Mouse (Mus musculus) testis, postnatal 14 days (tissue): ENCODE results near the gene Adgrv1.
A peak's percentile ranks its signal among the peaks of the same experiment; 100 is the strongest.

ENCODE experiments used
- DNase-seq: peaks from one replicate; pipeline ENCODE4 v3.0.0; 2021; ENCODE audit warnings: low spot score

Adgrv1 gene

GRCm38 (mm10) chr13:81136652-81137422 is 496.1 kb downstream of the Adgrv1 start:
- DNase-seq: peak; percentile 14

- no peak for DNase-seq
Measured at GRCm38 (mm10) chr13:81135953-81136352, 497.0 kb downstream of the Adgrv1 start.

- no peak for DNase-seq
Measured at GRCm38 (mm10) chr13:81134412-81134811, 498.5 kb downstream of the Adgrv1 start.

- no peak for DNase-seq
Measured at GRCm38 (mm10) chr13:81133336-81133735, 499.6 kb downstream of the Adgrv1 start.

- no peak for DNase-seq
Measured at GRCm38 (mm10) chr13:81132691-81133090, 500.3 kb downstream of the Adgrv1 start.

- peak; percentile 56 for DNase-seq
Measured at GRCm38 (mm10) chr13:81131860-81132259, 501.1 kb downstream of the Adgrv1 start.

- no peak for DNase-seq
Measured at GRCm38 (mm10) chr13:81130742-81131524, 502.0 kb downstream of the Adgrv1 start.

GRCm38 (mm10) chr13:81125846-81126245 is 507.1 kb downstream of the Adgrv1 start:
- no peak for DNase-seq

GRCm38 (mm10) chr13:81122238-81122637 is 510.7 kb downstream of the Adgrv1 start:
- DNase-seq: no peak

- DNase-seq: no peak
Measured at GRCm38 (mm10) chr13:81110479-81110878, 522.5 kb downstream of the Adgrv1 start.

- DNase-seq: no peak
Measured at GRCm38 (mm10) chr13:81109676-81110075, 523.3 kb downstream of the Adgrv1 start.

GRCm38 (mm10) chr13:81108526-81109302 is 524.2 kb downstream of the Adgrv1 start:
- no peak for DNase-seq

- no peak for DNase-seq
Measured at GRCm38 (mm10) chr13:81107436-81107835, 525.5 kb downstream of the Adgrv1 start.

GRCm38 (mm10) chr13:81103794-81104193 is 529.2 kb downstream of the Adgrv1 start:
- peak; percentile 10 for DNase-seq

- no peak for DNase-seq
Measured at GRCm38 (mm10) chr13:81096424-81096823, 536.5 kb downstream of the Adgrv1 start.

- DNase-seq: no peak
Measured at GRCm38 (mm10) chr13:81094513-81094912, 538.4 kb downstream of the Adgrv1 start.

- no peak for DNase-seq
Measured at GRCm38 (mm10) chr13:81090051-81090836, 542.7 kb downstream of the Adgrv1 start.

GRCm38 (mm10) chr13:81086969-81087682 is 545.8 kb downstream of the Adgrv1 start:
- no peak for DNase-seq

- DNase-seq: no peak
Measured at GRCm38 (mm10) chr13:81072214-81072613, 560.7 kb downstream of the Adgrv1 start.

GRCm38 (mm10) chr13:81051448-81051847 is 581.5 kb downstream of the Adgrv1 start:
- DNase-seq: no peak

- DNase-seq: no peak
Measured at GRCm38 (mm10) chr13:81050911-81051310, 582.0 kb downstream of the Adgrv1 start.
